Mouse (Mus musculus): ENCODE results near the gene Tmem135. TPM values are rescaled to one million over a fixed set of nuclear protein-coding genes. Genes with fewer than 3 reads are reported as not detected.

Tmem135 gene
- total and polyA plus RNA-seq, 2 experiments from 2014 or later, result 31.4 to 33.5 TPM

GRCm38 (mm10) chr7:89181285-89181684 is 222.7 kb downstream of the Tmem135 start:
- 0 out of 2 replicates have a peak, but pooled peaks cover 3% of the 10 kb centered on the region for H3K4me1 ChIP-seq (ENCODE audit: insufficient read depth, low read length)
- no peaks in the 10 kb centered on the region for H3K36me3 ChIP-seq (ENCODE audit: insufficient read depth, low read length)
- no peak overlapping the region for H3K9ac ChIP-seq (replicated peaks; ENCODE audit: low read length)
- no peak for ATAC-seq
- H3K9me3 ChIP-seq (ENCODE audit: low read length), result no peaks in the 10 kb centered on the region
- no peak for DNase-seq (ENCODE audit: low spot score)
- no peaks in the 10 kb centered on the region for H3K27me3 ChIP-seq (ENCODE audit: insufficient read depth, low read length)
- no peak for TF ChIP-seq CTCF (IDR thresholded peaks at IDR 0.05; ENCODE audit: low read depth)
- no peak overlapping the region for H3K4me3 ChIP-seq (ENCODE audit: low read length)
- 61% methylated on average over 1 of the region's 1 CpGs for WGBS
- H3K4me2 ChIP-seq (ENCODE audit: low read depth, low read length), result no peak overlapping the region
- H3K27ac ChIP-seq, result no peak overlapping the region

DNA sequence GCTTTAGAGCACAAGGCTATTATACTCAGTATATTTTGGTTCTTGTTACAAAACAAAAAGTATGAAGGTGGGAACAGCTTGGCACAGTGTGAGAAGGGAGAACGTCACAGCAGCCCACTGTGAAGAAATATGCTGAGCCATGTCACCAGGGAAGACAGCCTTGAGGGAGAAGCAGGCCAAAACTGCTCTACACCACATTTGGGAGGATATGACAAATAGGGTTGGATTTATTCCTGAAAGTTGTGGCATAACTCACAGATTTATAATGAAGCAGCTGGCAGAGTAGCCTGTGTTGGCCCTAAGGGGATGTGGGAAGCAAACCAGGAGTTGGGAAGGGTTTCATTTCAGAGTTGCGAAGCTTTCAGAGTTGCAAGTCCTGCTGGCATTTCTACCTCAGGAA is 225.4 kb downstream of the Tmem135 start:
- DNase-seq (ENCODE audit: low spot score) (no peak), ATAC-seq (no peak)
- 72% methylated on average over 2 of the region's 2 CpGs for WGBS
- H3K9me3 ChIP-seq (ENCODE audit: low read length), result no peaks in the 10 kb centered on the region
- no peak overlapping the region for H3K4me2 ChIP-seq (ENCODE audit: low read depth, low read length)
- no peaks in the 10 kb centered on the region for H3K36me3 ChIP-seq (ENCODE audit: insufficient read depth, low read length)
- no peaks in the 10 kb centered on the region for H3K27me3 ChIP-seq (ENCODE audit: insufficient read depth, low read length)
- 0 out of 2 replicates have a peak, but pooled peaks cover 3% of the 10 kb centered on the region for H3K4me1 ChIP-seq (ENCODE audit: insufficient read depth, low read length)
- no peak overlapping the region for H3K9ac ChIP-seq (replicated peaks; ENCODE audit: low read length)
- no peak overlapping the region for H3K4me3 ChIP-seq (ENCODE audit: low read length)
- H3K27ac ChIP-seq, result no peak overlapping the region
- TF ChIP-seq CTCF (IDR thresholded peaks at IDR 0.05; ENCODE audit: low read depth), result no peak

DNA sequence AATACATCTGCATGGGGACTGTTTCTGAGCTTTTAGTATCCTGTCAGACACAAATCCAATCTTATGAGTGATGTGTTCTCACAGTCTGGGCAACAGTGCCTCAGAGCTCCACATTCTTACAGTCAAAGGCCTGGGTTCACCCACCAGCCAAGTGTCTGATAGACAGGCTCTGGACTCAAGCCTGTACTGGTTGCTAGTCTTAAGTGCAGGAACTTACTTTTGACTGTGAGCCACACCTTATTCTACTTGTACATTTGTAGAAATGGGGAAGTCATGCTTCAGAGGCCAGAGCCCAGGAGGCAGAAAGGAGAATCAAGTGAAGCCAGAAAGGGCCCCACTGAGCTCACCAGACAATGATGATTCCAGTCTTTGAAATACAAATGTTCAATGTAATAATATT is 226.1 kb downstream of the Tmem135 start:
- H3K36me3 ChIP-seq (ENCODE audit: insufficient read depth, low read length), result no peaks in the 10 kb centered on the region
- H3K27ac ChIP-seq, result no peak overlapping the region
- no peak for ATAC-seq
- no peak overlapping the region for H3K9ac ChIP-seq (replicated peaks; ENCODE audit: low read length)
- DNase-seq (ENCODE audit: low spot score), result no peak
- no peak overlapping the region for H3K4me3 ChIP-seq (ENCODE audit: low read length)
- H3K9me3 ChIP-seq (ENCODE audit: low read length), result no peaks in the 10 kb centered on the region
- H3K4me1 ChIP-seq (ENCODE audit: insufficient read depth, low read length), result 0 out of 2 replicates have a peak, but pooled peaks cover 3% of the 10 kb centered on the region
- no peaks in the 10 kb centered on the region for H3K27me3 ChIP-seq (ENCODE audit: insufficient read depth, low read length)
- no peak for TF ChIP-seq CTCF (IDR thresholded peaks at IDR 0.05; ENCODE audit: low read depth)
- H3K4me2 ChIP-seq (ENCODE audit: low read depth, low read length), result no peak overlapping the region

DNA sequence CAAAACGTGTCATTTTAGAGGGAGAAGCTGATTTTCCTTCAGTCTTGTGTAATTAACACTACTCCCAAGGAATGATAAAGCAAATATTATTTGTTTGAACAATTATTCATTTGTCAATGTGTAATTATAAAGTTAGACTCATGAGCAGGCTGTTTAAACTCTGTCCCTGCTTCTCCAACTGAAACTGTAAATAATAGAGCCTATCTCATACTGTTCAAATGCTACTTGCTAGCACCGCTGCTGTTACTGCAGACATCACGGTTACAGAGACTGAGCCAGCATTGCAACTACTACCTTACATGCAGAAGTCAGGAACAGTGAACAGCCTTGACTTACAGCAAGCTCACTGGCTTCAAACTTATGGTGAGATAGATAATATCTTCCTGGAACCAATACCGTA is 229.6 kb downstream of the Tmem135 start:
- Histone ChIP-seq H3K36me3 (ENCODE audit: insufficient read depth, low read length) (no peaks in the 10 kb centered on the region), H3K27ac (no peak overlapping the region), H3K4me1 (ENCODE audit: insufficient read depth, low read length) (0 out of 2 replicates have a peak, but pooled peaks cover 3% of the 10 kb centered on the region), H3K9me3 (ENCODE audit: low read length) (no peaks in the 10 kb centered on the region), H3K27me3 (ENCODE audit: insufficient read depth, low read length) (no peaks in the 10 kb centered on the region), H3K4me2 (ENCODE audit: low read depth, low read length) (no peak overlapping the region), H3K9ac (replicated peaks; ENCODE audit: low read length) (no peak overlapping the region), H3K4me3 (ENCODE audit: low read length) (no peak overlapping the region)
- DNase-seq (ENCODE audit: low spot score) (no peak), ATAC-seq (no peak)
- 84% methylated on average over 4 of the region's 4 CpGs for WGBS
- no peak for TF ChIP-seq CTCF (IDR thresholded peaks at IDR 0.05; ENCODE audit: low read depth)

DNA sequence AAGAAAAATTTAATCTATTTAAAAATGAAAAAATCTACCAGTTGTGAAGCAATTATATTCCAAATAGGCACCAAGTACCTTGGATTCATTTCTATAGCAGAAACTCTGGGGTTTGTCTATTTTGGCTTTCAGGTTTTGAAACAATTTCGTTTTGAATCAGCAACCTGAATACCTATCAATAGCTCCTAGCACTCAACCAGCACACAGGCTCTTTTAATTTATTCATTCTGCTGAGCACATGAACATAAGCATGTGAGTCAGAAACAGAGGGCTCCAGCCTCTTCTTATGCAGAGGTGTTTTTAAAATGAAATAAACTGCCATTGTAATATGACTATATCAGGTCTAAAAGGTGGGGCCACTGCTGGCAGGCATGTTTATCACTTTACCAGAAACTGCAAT is 231.0 kb downstream of the Tmem135 start:
- no peaks in the 10 kb centered on the region for H3K9me3 ChIP-seq (ENCODE audit: low read length)
- H3K4me3 ChIP-seq (ENCODE audit: low read length), result no peak overlapping the region
- ATAC-seq (no peak), DNase-seq (ENCODE audit: low spot score) (no peak)
- TF ChIP-seq CTCF (IDR thresholded peaks at IDR 0.05; ENCODE audit: low read depth), result no peak
- H3K27ac ChIP-seq, result no peak overlapping the region
- no peaks in the 10 kb centered on the region for H3K27me3 ChIP-seq (ENCODE audit: insufficient read depth, low read length)
- 67% methylated on average over 1 of the region's 1 CpGs for WGBS
- no peaks in the 10 kb centered on the region for H3K4me1 ChIP-seq (ENCODE audit: insufficient read depth, low read length)
- H3K9ac ChIP-seq (replicated peaks; ENCODE audit: low read length), result no peak overlapping the region
- H3K4me2 ChIP-seq (ENCODE audit: low read depth, low read length), result no peak overlapping the region
- H3K36me3 ChIP-seq (ENCODE audit: insufficient read depth, low read length), result no peaks in the 10 kb centered on the region

DNA sequence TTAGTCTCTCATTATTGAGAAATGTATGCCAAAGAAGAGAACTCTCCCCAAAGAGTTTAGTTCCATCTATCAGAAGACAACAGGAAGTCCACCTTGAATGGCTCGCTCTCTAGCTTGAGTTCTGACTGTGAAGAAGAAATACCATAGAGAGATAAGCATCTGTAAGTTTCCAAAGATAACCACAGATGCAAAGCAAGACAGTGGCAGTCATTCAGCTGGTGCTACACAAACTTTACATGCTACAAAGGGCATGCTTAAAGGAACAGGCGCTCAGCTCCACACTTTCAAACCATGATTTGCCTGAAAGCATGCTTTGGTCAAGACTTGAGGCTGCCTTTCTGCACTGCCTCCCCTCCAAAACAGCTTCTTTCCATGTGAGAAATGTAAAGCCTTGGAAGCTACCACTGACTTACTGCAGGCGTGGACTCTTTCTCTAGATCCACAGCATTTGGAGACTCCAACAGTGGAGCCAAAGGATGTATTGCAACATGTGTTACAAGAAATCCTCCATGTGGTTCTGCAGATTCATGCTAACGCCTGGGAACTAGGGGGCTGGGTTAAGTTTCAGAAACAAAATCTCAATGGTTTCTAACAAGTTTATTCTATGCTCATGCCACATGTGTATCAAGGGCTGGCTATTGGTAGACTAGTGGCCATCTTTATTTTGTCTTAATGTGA is 232.1 kb downstream of the Tmem135 start:
- Histone ChIP-seq H3K4me1 (ENCODE audit: insufficient read depth, low read length) (no peaks in the 10 kb centered on the region), H3K4me3 (ENCODE audit: low read length) (no peak overlapping the region), H3K9ac (replicated peaks; ENCODE audit: low read length) (no peak overlapping the region), H3K27ac (no peak overlapping the region), H3K27me3 (ENCODE audit: insufficient read depth, low read length) (no peaks in the 10 kb centered on the region), H3K4me2 (ENCODE audit: low read depth, low read length) (no peak overlapping the region), H3K9me3 (ENCODE audit: low read length) (no peaks in the 10 kb centered on the region), H3K36me3 (ENCODE audit: insufficient read depth, low read length) (no peaks in the 10 kb centered on the region)
- 90% methylated on average over 4 of the region's 4 CpGs for WGBS
- no peak for TF ChIP-seq CTCF (IDR thresholded peaks at IDR 0.05; ENCODE audit: low read depth)
- DNase-seq (ENCODE audit: low spot score) (no peak), ATAC-seq (no peak)

DNA sequence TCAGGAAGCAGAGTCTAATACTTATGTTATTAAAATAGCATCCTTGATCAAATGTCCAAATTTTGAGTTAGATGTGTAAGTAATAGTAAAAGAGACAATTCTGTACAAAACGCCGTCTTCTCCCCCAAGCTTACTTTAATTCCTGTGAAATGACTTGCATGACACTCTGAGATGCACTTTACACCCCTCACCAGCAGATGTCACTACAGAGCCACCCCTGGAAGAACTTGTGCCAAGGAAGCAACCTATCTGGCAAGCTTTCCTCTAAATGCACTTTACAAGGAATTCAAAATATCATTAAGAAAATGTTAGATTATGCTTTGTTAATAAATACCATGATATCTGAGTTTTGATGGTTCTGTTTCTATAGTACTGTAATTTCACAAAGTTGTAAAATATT is 235.4 kb downstream of the Tmem135 start:
- H3K4me3 ChIP-seq (ENCODE audit: low read length), result no peak overlapping the region
- WGBS, result 40% methylated on average over 2 of the region's 2 CpGs
- no peaks in the 10 kb centered on the region for H3K36me3 ChIP-seq (ENCODE audit: insufficient read depth, low read length)
- H3K4me2 ChIP-seq (ENCODE audit: low read depth, low read length), result no peak overlapping the region
- no peaks in the 10 kb centered on the region for H3K27me3 ChIP-seq (ENCODE audit: insufficient read depth, low read length)
- H3K9ac ChIP-seq (replicated peaks; ENCODE audit: low read length), result no peak overlapping the region
- DNase-seq (ENCODE audit: low spot score) (peak; percentile 91), ATAC-seq (0 out of 2 replicates have a peak, but pooled peaks have one; percentile 43)
- no peaks in the 10 kb centered on the region for H3K4me1 ChIP-seq (ENCODE audit: insufficient read depth, low read length)
- TF ChIP-seq CTCF (IDR thresholded peaks at IDR 0.05; ENCODE audit: low read depth), result peak; percentile 96
- H3K27ac ChIP-seq, result no peak overlapping the region
- no peaks in the 10 kb centered on the region for H3K9me3 ChIP-seq (ENCODE audit: low read length)

Measured in hindbrain, postnatal 0 days (tissue).